Mouse (Mus musculus): ENCODE measurements around the gene Olfr1145.

The Olfr1145 gene

GRCm38 (mm10) chr2:87809522-87809921, at the start of gene Olfr1145:
Gene Olfr1145 (plus strand): TSS chr2:87809822.
- no peak for DNase-seq (ENCODE audit: low read depth)

GRCm38 (mm10) chr2:87776143-87776542, 33.5 kb upstream of the Olfr1145 start:
- no peak for DNase-seq (ENCODE audit: low read depth)

- no peak for DNase-seq (ENCODE audit: low read depth)
These were observed 30.4 kb upstream of the Olfr1145 start, which contains the start of gene Olfr152 for GRCm38 (mm10) chr2:87779183-87779582. Gene Olfr152 (plus strand): TSS chr2:87779483.

GRCm38 (mm10) chr2:87800292-87800691, 9.3 kb upstream of the Olfr1145 start, which contains the start of gene Olfr1143:
Gene Olfr1143 (plus strand): TSS chr2:87800592.
- no peak for DNase-seq (ENCODE audit: low read depth)

DNA sequence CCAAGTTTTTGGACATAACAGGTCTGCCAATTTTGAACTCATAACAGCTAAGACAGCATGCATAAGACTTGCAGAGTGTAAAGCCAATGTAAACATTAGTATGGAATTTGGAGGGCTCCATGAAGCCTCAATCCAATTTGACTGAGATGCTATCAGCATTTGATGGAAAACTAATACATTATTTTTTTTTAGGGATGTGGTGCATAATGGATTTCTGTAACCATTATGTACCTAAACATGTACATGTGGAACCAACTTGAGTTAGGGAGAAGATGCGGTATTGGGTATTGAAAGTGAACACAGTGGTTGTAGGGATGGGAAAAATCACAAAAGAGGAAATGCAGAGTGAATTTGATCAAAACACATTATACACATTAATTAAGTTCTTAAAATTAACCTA, 20.6 kb downstream of the Olfr1145 start, which contains the start of gene Olfr1148:
TSS of gene Olfr1148 (plus strand) at position 301 of the 400 bp plus-strand sequence.
- no peak for DNase-seq (ENCODE audit: low read depth)

GRCm38 (mm10) chr2:87843693-87844092, 34.1 kb downstream of the Olfr1145 start, which contains the start of gene Olfr1150-ps1:
Gene Olfr1150-ps1 (plus strand): TSS chr2:87843993.
- DNase-seq (ENCODE audit: low read depth), result no peak

DNA sequence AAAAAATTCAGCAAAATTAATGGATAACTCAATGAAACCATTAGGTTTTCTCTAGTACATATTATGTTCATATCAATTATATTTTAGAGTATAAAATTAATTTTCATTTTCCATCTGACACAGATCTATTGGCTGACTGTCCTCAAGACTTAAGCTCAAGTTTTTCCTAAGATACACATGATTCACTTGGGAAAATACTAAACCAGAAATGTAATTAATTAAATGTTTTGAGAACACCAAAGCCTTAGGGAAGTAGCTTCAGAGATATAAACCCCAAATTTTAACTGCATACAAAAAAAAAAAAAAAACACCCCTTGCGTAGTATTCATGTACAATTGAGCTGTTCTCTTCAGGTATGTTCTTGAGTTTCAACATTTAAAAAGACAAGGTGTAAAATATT, 45.9 kb downstream of the Olfr1145 start, which contains the start of gene Olfr1151:
TSS of gene Olfr1151 (plus strand) at position 301 of the 400 bp plus-strand sequence.
- DNase-seq (ENCODE audit: low read depth), result no peak
